Mouse (Mus musculus): Measurements from ENCODE around the gene Tmsb15l.

- TF ChIP-seq CTCF (conservative IDR thresholded peaks at IDR 0.05; ENCODE audit: insufficient read depth, insufficient read length, low read depth, low read length) (no peak), POLR2A (IDR thresholded peaks at IDR 0.05; ENCODE audit: low read depth, low read length) (no peak)
Observed at GRCm38 (mm10) chrX:136925863-136926262, 50.8 kb downstream of the Tmsb15l start.
